Mouse (Mus musculus) left cerebral cortex, adult 8-10 months (tissue): ENCODE results near the gene Dok7. TPM values are rescaled to one million over a fixed set of nuclear protein-coding genes. Genes with fewer than 3 reads are reported as not detected.

ENCODE experiments used
- DNase-seq, 2 experiments: peaks; one replicate each; pipeline ENCODE4 v3.0.0; 2022; ENCODE audit warnings: low spot score in 2 of 2
- total RNA-seq, 4 experiments: library from RNA; stranded (reverse); gene quantifications; 2 replicates each; pipeline ENCODE4 v1.2.4; 2022

The Dok7 gene
- 10 to 100 TPM; 21.8 to 27.7 (median 24.6) TPM for total RNA-seq

DNA sequence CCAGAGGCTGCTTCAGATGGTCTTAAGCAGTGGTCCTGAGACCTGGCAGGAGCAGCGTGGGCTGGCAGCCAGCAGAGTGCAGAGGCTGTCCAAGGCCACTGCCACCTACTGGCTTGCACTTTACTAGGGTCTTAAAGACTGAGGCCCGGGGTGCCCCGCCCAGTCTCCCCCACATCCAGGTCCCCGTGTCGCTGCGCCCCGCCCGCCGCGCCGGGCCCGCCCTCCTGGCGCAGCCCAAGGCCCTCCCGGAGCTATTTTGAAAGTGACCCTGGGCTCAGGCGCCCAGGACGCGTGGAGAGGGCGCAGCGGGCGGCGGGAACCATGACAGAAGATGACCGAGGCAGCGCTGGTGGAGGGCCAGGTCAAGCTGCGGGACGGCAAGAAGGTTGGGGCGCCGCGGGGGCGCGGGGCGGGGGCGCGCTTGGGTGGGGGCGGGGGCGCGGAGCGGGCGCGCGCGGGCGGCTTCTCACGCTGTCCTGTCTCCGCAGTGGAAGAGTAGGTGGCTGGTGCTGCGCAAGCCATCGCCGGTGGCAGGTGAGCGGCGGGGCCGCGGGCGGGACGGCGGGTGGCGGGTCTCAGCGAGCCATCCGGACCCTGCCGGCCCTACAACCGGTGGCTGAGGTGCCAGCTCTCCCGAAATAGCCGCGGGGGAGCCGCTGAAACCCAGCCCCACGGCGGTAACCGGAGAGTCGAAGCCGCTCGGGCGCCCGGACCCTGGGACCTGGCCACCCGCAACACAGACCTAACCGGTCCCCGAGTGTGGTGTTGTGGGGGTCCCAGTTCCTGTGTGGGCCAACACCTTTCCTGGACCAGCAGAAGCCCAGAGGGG lies at the start of gene Dok7:
TSS of gene Dok7 (plus strand) at position 163 of the 829 bp plus-strand sequence.
- DNase-seq = peak; percentile 33 to 76

DNA sequence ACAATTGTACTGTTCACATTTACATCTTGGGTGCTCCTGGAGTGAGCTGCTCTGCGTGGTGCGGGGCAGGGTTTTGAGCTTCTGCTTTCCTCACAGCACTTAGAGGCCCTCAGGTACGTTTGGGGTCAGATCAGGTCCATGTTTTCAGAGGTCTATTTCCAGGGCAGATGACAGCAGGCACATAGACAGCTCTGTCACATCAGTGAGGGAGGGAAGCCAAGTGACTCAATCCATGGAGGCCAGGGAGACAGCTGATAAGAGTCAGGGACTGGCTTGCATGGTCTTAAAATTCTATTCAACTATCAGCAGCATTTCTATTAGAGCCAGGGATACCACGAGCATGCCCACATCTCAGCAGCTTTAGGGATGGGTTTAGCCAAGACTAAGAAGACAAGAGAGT lies 47.4 kb upstream of the Dok7 start:
- DNase-seq = no peak

DNA sequence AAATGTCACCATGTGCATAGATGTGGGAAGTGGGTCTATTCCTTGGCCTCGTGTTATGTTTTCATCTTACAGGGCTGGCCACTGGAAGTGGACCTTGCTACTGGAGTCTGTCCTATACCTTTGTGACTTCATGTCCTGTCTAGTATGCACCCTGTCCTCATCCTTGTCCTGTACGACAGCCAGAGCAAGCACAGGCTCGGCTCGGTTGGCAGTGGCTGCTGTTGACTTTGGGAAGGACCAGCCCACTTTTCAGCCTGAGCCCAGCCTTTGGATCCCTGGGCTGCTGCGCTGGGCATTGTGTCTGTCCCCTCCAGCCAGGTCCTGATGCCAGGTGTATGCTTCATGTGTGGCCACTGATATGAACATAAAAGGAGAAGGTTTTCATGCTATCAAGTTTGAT lies 45.9 kb upstream of the Dok7 start:
- DNase-seq = no peak

DNA sequence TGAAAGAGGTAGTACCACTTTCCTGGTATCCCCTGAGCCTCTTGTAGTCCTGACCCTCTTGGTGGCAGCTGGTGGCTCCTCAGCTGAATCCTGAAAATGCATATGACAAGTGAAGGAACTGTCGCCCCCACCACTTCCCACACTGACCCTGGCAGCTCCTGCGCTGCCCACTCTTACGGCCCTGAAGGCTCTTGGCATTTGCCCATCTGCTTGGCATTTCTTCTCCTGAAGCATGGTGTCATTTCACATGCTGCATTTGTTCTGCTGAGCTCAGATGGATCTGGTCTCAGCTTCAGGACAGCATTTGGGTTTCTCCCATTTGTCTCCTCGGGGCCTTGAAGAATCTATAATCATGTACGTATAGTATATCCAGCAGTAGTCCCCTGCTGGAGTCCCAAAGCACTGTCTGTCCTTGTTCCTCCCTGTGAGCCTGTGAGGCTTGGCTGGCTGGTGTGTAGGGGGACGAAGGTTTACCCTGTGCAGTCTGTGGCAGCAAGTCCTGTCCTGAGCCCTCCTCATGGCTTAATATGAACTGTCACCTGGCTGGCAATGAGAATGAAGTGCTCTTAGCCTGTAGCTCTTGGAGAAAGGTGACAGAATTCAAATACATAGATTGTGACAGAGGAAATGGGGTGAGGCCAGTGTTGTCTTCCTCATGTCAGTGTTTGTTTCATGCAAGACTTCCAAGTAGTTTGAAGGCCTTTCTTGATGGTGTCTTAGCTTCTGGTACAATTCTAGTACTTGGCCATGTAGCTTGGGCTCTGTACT lies 45.2 kb upstream of the Dok7 start:
- DNase-seq = no peak

DNA sequence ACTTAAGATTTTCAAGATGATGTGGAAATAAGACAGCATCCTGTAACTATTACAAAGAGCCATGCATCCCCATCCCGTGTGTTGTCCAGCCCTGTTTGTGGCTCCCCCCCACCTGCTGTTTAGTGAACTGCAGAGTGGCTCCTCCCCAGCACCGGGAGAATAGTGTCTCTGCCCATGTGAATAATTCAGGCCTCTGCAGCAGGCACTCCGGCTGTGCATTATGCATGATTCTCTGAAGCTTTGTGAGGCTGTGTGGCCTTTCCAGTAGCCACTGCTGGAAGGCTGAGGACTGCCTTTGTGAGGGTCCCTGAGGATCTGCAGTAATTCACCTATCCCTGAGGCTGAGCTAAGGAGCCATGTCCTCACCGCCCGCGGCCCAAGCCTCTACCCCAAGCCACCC lies 42.5 kb upstream of the Dok7 start:
- DNase-seq = no peak

DNA sequence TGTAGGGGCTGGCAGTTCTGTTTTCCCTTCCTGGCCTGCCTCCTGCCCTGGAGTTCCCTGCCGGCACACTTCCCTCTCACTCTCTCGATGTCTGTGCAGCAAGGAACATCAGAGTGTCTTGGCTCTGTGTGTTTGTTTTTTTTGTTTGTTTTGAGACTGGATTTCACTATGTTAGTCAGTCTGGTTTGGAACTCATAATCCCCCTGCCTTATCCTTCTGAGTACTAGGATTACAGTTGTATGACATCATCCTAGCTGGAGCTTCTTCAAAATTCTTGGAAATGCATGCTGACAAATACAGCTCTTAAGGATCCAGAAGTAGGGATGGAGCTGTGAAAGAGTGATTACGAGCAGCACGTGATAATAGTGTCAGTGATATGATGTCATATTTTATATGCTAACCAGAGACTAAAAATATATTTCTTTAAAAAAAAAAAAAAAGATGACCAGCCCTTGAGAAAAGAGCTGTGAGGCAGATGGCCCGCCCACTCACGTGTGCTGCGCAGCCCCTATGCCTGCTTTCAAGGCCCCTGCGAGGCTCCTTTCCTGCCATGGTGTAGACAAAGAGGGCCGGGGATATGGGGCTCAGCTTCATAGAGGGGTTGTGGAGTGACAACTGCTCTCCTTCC lies 36.8 kb upstream of the Dok7 start:
- DNase-seq = peak in 1 of 2 experiments; percentile 59

DNA sequence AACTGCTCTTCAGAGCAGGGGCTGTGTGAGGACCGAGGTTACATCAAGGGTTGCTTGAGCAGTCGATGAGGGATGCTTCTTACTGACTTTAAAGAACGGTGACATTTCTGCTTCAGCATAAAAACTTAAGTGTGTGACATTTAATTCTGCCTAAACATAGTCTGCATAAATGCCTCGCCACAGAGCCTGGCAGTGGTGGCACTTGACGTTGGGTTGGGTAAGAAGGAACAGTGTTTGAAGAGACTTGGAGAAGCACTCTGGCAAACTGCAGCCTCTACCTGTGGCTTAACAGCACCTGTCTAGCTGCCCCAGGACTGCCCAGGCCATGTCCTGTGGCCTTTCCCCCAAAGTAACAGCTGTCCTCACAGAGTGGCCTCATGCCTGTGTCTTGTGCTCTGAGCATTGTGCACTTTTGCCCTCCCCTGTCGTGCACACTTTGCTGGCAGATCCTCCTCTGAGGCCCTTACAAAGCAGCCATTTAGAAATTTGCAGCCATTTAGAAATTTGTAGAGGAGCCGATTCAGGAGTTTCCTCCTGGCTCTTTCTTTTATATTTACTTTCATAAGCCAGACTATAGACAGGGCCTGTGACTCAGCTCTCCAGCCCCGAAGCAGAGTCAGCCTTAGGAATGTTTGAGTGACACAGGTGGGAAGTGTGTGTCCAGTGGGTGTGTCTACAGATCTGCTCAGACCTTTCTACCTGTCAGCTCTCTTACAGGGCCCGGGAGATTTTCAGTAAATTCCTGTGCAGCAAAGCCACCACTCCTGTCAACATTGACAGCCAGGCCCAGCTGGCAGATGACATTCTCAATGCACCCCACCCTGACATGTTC lies 35.9 kb upstream of the Dok7 start:
- no peak for DNase-seq

DNA sequence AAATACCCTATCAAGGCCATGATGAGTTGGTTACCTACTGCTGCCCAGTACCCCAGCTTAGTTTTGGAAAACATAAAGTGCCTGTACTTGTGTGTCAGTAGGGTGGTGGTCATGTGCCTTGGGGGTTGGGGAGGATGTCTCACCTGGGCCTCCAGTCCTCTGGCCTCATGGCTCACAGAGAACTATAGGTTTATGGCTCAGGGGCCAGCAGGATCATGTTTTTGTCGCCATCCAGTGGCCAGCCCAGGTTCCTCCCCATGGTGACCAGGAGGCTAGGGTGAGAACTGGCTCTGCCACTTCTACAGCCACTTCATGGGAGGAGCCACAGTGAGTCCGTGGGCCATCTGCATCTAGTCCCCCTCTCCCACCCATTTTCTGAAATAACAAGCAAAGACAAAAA lies 31.6 kb upstream of the Dok7 start:
- peak in 1 of 2 experiments; percentile 42 for DNase-seq

DNA sequence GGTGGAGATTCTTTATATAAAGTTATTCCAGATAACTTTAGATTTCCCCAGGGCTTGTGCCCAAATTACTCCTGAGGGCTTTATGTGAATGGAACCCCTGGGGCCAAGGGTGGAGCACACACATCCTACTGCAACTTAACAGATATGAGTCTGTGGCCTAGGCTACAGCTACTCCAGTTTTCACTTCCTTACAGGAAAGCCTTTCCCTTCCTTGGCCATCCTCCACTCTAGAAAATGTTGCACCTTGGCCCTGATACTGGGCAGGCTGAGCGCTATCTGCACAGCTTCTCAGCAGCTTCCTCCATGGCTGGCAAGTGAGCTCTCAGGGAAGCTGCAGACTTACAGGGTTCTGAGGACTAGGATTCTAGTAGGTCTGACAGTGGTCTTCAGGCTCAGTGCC lies 27.3 kb upstream of the Dok7 start:
- DNase-seq = no peak

DNA sequence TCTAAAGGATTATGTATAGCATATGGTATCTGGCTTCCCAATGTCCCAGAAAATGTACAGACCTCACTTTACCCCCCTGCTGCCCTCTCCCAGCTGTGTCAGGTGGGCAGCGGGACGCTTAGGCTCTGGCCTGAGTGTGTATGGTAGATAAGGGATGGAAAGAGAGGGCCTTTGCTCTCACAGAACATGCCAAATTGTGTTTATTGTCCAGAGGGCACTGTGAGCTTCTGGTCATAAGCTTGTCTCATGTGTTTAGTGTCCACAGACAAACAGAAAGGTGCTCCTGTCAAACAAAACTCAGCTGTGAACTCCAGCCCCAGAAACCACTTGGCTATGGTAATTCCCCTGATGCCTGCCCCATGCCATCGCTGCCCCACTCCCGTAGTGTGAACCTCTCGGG lies 26.8 kb upstream of the Dok7 start:
- no peak for DNase-seq

DNA sequence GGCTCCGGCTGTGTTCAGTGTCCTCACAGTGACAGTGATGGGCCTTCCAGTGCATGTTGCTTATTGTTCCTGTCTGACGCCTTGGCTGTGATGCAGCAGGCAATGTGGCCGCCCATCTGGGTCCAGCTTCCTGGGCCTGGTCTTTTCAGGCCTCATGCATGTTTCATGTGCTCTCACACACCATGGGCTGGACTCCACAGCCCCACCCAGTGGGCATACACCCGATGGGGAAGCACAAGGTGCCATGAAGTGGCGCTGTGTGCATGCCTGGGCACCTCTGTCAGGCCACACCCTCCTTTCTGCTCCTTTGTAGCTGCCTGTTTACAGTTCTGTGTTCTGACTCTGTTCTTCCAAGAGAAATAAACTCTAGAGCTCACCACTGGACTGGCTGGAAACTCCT lies 23.5 kb upstream of the Dok7 start:
- DNase-seq = no peak

DNA sequence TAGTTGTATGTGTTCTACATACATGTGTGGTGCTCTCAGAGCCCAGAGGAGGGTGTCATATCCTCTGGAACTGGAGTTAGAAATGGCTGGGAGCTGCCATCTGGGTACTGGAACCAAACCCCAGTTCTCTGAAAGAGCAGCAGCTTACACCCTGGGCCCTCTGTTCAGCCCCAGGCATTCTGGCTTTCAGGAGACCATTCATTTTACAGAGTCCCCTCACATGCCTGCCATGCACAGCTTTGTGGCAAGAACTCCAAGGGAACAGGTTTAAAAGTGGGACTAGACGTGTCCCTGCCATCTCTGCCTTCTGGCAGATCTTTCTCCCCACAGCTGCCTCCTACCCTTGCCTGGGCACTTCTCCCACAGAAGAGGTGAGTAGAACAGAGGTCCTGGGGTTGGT lies 22.9 kb upstream of the Dok7 start:
- DNase-seq = no peak

DNA sequence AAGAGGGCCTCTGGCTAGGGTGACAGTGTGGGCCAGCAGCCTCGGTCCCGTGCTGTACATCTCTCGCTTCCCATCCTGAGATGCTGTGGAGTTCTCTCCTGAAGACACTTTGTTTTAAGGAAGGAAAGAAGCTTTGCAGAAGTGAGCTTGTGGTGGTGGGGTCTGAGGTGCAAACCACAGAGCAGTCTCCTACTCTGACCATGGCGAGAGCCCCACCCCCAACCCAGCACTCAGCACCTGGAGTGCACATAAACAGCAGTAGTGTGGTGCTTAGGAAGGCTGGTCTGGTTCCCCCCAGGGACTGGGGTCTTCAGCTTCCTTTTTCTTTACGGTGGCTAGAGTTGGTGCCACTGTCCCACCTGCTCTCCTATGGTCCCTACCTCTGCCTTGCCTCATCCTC lies 21.4 kb upstream of the Dok7 start:
- no peak for DNase-seq

DNA sequence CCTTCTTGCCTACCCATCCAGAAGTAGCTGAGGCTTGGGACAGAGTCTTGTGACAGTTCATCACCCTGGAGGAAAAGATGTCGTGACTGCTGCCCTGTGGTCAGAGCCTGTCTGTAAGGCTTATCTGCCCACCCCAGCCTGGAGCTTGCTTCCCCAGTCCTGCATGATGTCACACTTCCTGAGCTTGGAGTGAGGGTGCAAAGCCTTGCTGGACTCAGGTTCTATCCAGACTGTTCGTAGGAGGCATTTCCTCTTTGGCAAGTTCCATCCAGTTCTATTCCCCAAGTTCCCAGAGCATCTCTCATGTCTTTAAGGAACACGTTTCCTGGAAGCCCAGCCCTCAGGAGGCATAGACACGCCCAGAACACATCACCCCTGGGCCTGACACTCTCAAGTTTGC lies 20.8 kb upstream of the Dok7 start:
- no peak for DNase-seq

DNA sequence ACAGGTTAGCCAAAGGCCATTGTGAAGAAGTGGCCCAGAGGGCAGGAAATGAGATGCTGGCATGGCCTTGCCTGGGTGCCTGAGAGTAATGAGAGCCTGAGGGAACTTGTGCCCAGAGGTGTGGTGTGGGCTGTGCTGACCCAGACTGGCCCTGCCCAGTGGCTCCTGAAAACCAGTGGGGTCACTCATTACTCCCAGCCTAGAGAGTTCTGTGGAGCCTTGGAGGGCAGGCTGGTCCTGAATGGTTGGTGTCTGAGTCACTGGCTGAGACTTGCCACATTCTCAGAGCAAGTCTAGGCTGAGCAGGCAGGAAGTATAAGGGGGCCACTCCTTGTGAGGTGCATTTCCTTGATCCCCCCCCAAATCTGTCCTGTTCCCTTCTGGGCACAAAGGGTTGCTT lies 19.1 kb upstream of the Dok7 start:
- no peak for DNase-seq

DNA sequence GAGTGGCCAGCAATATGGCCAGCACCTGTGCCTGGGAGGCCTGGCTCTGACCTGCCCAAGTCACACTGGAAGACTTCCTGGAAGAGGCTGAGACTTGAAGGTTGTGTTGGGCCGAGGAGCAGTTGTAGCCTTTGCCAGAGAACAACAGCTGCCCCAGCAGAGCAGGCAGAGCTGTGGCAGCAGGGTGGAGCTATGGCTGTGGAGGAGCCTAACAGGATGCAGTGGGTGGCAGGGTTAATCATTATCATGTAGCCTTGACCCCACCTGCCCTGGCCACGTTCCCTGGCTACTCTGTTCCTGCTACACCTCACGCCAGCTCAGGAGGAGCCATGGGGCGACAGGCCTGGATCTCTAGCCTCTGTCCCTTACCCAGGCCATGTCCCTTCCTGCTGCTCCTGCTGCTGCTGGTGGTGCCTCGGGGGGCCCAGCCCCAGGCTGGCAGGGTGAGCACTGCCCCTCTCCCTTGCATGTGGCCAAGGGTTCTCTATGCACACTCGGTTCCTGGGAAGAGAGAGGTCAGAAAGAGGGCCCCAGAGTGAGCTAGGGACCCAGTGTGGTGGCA lies 15.2 kb upstream of the Dok7 start, which contains the start of gene Hgfac:
TSS of gene Hgfac (plus strand) at position 242 of the 562 bp plus-strand sequence.
- no peak for DNase-seq

DNA sequence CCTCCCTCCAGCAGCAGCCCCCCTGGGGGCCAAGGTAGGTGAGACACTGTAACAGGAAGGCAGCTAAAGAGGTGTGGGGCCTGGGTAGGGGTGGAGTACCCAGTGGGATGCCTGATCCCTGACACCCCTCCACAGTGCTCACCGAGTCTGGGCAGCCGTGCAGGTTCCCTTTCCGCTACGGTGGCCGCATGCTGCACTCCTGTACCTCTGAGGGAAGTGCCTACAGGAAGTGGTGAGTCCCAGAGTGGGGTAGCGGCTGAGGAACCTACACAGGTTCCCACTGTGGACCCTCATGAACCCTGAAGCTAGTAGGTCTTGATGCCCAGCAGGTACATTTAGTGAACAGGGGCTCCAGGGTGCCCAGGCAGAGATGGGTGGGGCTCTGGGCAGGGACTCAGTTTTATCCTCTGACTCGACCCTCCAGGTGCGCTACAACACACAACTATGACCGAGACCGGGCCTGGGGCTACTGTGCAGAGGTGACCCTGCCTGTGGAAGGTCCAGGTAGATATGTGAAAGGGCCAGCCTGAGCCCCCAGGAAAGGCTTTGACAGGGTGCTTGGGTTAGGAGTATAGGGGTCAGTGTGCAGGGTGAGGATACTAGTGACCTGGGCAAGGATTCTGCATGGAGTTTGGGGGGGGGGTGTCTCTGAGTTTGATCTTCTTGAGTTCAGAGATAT lies 14.0 kb upstream of the Dok7 start:
- no peak for DNase-seq

DNA sequence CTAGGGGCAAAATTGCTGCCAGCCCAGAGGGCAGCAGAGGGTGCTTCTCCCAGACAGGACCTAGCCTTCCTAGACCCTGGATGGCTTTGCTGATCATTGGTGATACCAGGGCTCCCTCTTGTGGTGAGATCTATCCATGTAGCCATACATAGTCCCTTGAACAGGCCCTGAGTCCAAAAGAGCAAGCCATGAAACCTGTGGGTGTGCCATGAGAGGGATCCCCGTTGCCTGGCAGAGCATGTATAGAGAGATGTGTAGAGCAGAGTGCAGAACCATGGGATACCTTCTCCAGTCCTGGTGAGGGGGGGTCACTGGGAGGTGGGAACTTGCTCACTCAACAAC lies 13.5 kb upstream of the Dok7 start:
- peak; percentile 34 to 54 for DNase-seq

DNA sequence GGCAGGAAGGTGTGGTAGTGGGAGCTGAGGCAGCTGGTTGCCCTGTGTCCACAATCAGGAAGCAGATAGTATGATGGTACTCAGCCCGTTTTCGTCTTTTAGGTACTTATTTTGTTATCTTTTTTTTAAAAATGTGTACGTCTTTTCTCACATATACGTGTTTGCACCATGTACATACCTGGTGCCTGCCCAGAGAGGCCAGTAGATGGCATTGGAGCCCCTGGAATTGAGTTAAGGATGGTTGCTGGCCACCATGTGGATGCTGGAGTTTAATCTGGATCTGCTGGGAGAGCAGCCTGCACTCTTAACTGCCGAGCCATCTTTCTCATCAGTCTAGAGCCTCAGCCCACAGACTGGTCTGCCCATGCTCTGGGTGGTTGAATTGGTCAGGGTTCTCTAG lies 6.0 kb upstream of the Dok7 start:
- DNase-seq = no peak

DNA sequence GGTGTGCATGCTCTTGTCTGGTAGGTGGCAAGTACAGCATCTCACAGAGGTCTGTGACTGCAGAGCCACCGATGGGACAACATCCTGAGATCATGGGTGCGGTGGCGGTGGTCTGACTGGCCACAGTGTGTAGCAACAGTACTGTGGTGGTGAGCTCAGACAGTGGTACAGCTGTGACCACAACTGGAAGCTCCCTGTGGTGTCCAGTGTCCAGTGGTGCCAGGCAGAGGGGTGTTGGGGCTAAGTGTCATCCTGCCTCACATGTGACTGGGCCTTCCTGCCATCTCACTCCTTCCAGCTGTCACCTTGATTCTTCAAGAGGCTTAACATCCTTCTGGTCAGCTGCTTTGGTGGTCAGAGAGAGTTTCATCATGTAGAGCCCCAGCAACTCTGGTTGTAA lies 1.9 kb upstream of the Dok7 start:
- no peak for DNase-seq

DNA sequence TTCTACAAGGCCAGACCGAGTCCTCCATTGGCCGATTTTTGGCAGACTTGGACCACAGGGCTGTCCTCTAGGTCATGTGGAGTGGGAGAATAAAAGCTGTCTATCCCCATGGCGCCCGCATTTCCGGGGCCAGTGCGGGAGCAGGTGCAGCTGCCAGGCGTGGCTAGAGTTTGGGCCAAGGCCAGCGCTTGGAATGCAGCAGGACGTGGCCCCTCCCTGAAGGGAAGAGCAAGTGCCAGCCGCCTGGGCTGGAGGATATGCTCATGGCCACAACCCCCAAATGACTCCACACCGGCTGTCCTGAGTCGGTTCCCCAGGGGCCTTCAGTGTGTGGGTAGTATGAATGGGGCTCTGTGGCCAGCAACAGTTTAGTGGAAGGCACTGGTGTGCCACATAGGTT lies 1.5 kb upstream of the Dok7 start:
- DNase-seq = peak in 1 of 2 experiments; percentile 42
